Mouse (Mus musculus): ENCODE data around the gene Hnf1a. TPM values are rescaled to one million over a fixed set of nuclear protein-coding genes. Genes with fewer than 3 reads are reported as not detected.
A peak's percentile ranks its signal among the peaks of the same experiment; 100 is the strongest.

Hnf1a gene
- polyA plus RNA-seq, 1 experiment from 2014 or later, result 0.15 TPM

DNA sequence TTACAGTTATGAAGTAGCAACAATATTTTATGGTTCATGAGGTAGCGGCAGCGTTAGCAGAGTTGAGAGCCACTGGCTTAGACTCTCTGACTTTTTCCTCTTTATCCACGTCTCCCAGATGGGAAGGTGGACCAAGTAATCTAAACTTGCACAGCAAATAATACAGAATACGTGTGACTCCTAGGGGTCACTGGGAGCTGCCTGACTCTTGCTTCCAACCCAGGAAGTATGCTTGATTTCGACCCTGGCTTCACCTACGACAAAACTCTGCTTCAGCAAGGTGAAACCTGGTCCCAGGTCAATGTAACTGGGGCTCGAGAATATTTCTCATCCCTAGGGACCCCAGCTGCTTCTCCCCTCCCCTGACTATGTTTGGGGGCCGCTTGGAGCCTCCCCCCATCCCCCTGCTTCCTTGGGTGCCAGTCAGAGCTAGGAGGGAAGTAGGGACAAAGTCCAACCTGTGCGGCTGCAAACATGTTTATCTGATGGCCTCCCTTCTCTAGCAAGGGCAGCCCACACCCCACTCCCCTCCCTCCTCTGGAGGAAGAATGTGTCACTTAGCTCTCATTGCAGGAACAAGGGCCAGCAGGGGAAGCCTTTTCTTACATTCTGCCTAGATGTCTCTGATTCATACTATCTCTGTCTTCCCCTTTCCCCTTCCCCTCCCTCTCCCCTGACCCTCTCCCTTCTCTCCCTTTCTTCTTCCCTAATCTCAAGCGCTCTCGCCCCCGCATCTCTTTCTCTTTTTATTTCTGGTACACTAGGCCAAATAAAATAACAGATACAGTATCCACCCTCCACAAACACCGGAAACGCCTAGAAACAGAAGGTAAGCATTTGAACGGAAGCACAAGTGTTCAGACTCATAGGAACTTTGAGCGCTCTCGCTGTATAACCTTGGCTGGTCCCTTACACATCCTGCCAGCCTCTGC is 5.7 kb downstream of the Hnf1a start:
- Histone ChIP-seq H3K4me1 (replicated peaks) (peaks cover 21% of the 10 kb centered on the region), H3K9ac (no peak overlapping the region), H3K4me3 (no peak overlapping the region), H3K27ac (peak overlapping the region; percentile 24; the same call in 1 of the 2 replicates), H3K4me2 (0 out of 2 replicates have a peak overlapping the region, but pooled peaks have one; percentile 14), H3K36me3 (no peaks in the 10 kb centered on the region), H3K27me3 (peaks cover 37% of the 10 kb centered on the region), H3K9me3 (replicated peaks) (no peaks in the 10 kb centered on the region)
- no peak for ATAC-seq (replicated peaks; ENCODE audit: insufficient number of reproducible peaks, insufficient read depth, low FRiP score, low read depth)
- WGBS, result 47% methylated on average over 17 of the region's 17 CpGs

DNA sequence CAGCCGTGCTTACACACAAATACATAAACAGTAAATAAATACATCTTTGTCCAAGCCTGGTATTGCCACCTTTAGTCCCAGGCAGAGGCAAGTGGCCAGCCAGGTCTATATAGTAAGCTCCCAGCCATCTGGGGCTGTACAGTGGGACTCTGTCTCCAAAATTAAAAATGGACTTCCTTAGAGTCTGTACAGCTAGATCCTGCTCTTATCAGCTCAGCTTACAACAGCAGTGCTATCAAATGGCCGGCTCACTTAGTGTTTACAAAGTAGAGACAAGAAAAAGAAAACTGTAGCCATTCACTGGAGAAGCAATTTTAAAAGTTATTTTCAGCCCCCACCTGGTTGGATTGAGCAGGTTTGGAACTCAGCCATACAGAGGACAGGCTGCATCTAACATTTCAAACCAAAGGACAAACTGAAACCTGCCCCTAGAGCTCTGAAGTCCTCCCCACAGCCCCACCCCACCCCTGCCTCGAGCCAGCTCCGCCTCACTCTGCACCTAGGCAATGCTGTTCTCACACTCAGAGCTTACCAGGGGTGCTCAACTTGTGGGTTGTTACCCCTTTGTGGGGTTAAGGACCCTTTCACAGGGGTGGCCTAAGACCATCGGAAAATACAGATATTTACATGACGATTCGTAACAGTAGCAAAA is 6.5 kb downstream of the Hnf1a start:
- ATAC-seq (replicated peaks; ENCODE audit: insufficient number of reproducible peaks, insufficient read depth, low FRiP score, low read depth), result no peak
- Histone ChIP-seq H3K36me3 (no peaks in the 10 kb centered on the region), H3K27me3 (peaks cover 29% of the 10 kb centered on the region), H3K27ac (peak overlapping the region; percentile 24), H3K9ac (0 out of 2 replicates have a peak overlapping the region, but pooled peaks have one; percentile 29), H3K4me2 (peak overlapping the region; percentile 14; the same call in 1 of the 2 replicates), H3K4me1 (replicated peaks) (peaks cover 21% of the 10 kb centered on the region), H3K4me3 (no peak overlapping the region), H3K9me3 (replicated peaks) (no peaks in the 10 kb centered on the region)
- WGBS, result 47% methylated on average over 7 of the region's 7 CpGs

DNA sequence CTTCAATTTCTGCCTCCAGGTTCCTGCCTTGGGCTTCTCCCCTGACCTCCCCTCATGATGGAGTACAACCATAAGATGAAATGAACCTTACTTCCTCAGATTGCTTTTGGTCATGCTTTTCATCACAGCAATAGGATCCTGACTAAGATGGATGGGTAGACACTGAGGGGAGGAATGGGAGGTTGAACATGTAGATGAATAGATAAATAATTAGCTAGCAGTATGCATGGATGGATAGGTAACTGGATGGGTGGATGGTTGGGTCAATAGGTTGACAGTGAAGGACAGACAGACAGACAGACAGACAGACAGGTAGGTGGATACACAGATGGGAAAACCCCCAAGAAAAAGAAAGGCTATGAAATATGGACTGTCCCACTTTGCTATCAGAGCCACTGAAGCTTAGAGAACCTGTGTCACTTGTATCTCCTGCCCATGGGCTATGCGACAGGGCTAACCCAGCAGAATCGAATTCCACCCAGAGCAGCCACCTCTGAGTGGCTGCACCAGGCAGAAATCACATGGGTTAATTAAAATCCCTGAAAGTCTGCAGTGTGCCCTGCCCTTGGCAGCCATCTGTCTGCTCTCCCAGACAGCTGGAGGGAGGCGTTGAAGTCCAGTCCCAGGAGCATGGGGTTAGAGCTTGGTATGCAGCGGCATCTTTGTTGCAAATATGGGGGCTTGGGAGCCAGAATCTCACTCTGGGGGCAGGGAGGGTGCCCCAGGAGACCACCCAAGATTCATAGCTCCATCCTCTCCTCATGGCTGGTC is 9.1 kb downstream of the Hnf1a start:
- 0 out of 2 replicates have a peak, but pooled peaks cover 4% of the 10 kb centered on the region for H3K27me3 ChIP-seq
- no peak overlapping the region for H3K4me3 ChIP-seq
- no peaks in the 10 kb centered on the region for H3K36me3 ChIP-seq
- H3K27ac ChIP-seq, result no peak overlapping the region
- H3K9ac ChIP-seq, result no peak overlapping the region
- H3K4me2 ChIP-seq, result no peak overlapping the region
- peaks cover 16% of the 10 kb centered on the region for H3K4me1 ChIP-seq (replicated peaks)
- WGBS, result 40% methylated on average over 4 of the region's 4 CpGs
- H3K9me3 ChIP-seq (replicated peaks), result no peaks in the 10 kb centered on the region
- ATAC-seq (replicated peaks; ENCODE audit: insufficient number of reproducible peaks, insufficient read depth, low FRiP score, low read depth), result no peak; the same call in 1 of the 2 replicates

DNA sequence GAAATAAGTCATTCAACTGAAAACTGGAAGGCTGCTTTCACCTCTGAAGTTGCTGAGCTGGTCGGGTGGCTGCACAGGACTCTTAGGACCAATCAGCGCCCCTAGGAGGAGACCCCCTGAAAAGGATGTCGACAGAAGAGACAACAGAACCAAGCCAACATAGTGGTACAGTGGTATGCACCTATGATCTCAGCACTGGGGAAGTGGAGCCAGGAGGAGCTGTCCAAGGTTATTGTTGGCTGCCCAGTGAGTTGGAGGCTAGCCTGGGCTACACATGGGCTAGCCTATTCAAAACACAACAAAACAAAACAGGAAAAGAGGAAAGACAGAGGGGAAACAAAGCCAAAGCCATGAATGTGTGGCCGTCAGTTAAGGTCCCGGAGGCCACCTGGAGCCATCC is 12.8 kb downstream of the Hnf1a start:
- no peak overlapping the region for H3K4me3 ChIP-seq
- H3K9ac ChIP-seq, result no peak overlapping the region
- no peaks in the 10 kb centered on the region for H3K36me3 ChIP-seq
- no peaks in the 10 kb centered on the region for H3K4me1 ChIP-seq (replicated peaks)
- 75% methylated on average over 5 of the region's 5 CpGs for WGBS
- no peaks in the 10 kb centered on the region for H3K9me3 ChIP-seq (replicated peaks)
- no peaks in the 10 kb centered on the region for H3K27me3 ChIP-seq
- no peak for ATAC-seq (replicated peaks; ENCODE audit: insufficient number of reproducible peaks, insufficient read depth, low FRiP score, low read depth)
- no peak overlapping the region for H3K27ac ChIP-seq
- no peak overlapping the region for H3K4me2 ChIP-seq

DNA sequence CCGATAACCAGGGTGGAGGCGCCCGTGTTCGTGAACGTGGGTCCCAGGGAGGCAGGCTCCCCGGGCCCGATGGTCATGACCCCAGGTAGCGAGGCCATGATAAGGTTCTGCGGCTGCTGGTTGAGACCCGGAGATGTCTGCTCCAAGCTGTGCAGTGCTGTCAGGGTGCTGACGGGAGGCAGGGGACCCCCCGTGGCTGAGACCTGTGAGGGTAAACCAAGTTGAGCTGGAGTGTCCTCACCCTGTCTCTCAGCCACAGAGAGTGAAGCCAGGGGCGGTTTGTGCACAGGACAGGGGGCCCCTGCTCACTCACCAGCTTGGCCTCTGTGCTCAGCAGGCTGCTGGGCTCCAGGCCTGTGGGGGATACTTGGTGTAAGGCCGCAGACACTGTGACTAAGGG is 17.6 kb downstream of the Hnf1a start:
- ATAC-seq (replicated peaks; ENCODE audit: insufficient number of reproducible peaks, insufficient read depth, low FRiP score, low read depth), result no peak
- no peak overlapping the region for H3K4me3 ChIP-seq
- H3K27ac ChIP-seq, result no peak overlapping the region
- peaks cover 11% of the 10 kb centered on the region for H3K4me1 ChIP-seq (replicated peaks)
- H3K4me2 ChIP-seq, result no peak overlapping the region
- no peaks in the 10 kb centered on the region for H3K27me3 ChIP-seq
- WGBS, result 70% methylated on average over 14 of the region's 14 CpGs
- no peak overlapping the region for H3K9ac ChIP-seq
- H3K36me3 ChIP-seq, result peaks cover 3% of the 10 kb centered on the region; the same call in 1 of the 2 replicates
- no peaks in the 10 kb centered on the region for H3K9me3 ChIP-seq (replicated peaks)

DNA sequence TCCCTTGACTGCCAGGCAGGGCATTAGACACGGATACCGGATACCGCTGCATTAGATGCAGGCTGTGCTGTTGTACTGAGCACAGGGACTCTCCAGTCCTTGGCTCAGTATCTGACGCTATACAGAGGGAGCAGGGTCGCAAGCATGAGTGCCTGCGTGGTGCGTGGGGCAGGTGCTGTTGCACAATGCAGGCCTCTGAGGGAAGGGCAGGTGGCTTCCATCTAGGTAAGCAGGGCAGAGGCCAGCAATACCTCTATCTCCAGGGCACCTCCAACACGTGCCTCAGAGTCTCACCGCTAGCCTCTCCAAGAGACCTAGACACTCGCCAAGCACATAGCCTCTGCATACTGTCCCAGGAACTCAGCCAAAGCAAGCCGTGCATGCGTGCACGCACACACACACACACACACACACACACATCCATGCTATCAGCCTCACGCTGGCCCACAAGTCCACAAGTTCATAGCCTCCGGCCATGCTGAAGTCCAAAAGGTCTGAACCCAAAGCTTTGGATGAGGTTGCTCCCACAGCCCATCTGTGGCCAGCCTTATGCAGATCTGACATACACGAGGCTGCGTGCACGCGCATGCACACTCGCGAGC is 19.5 kb downstream of the Hnf1a start:
- no peaks in the 10 kb centered on the region for H3K27me3 ChIP-seq
- H3K4me1 ChIP-seq (replicated peaks), result peaks cover 11% of the 10 kb centered on the region
- H3K36me3 ChIP-seq, result peaks cover 22% of the 10 kb centered on the region
- H3K9ac ChIP-seq, result no peak overlapping the region
- no peak overlapping the region for H3K4me2 ChIP-seq
- H3K4me3 ChIP-seq, result no peak overlapping the region
- WGBS, result 76% methylated on average over 21 of the region's 21 CpGs
- no peak for ATAC-seq (replicated peaks; ENCODE audit: insufficient number of reproducible peaks, insufficient read depth, low FRiP score, low read depth)
- no peaks in the 10 kb centered on the region for H3K9me3 ChIP-seq (replicated peaks)
- no peak overlapping the region for H3K27ac ChIP-seq

DNA sequence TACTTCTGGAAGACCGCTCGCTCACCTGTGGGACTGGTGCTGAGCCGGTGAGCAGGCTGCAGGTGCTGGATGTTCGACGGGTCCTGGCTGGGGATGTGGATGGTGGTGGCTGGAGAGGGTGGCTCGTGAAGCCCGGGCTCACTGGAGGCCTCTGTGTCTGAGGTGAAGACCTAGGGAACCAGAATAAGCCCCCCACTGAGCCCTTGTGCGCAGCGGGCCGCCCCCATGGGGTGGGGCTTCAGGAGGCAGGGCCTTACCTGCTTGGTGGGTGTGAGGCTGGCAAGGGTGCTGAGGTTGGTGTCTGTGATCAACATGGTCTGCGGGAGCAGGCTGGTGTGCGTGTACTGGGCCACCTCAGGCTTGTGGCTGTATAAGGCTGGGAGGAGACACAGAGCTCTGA is 20.2 kb downstream of the Hnf1a start:
- Histone ChIP-seq H3K4me3 (no peak overlapping the region), H3K9me3 (replicated peaks) (no peaks in the 10 kb centered on the region), H3K9ac (no peak overlapping the region), H3K36me3 (peaks cover 29% of the 10 kb centered on the region), H3K27ac (no peak overlapping the region), H3K27me3 (no peaks in the 10 kb centered on the region), H3K4me2 (no peak overlapping the region), H3K4me1 (replicated peaks) (peaks cover 11% of the 10 kb centered on the region)
- WGBS, result 70% methylated on average over 12 of the region's 12 CpGs
- no peak for ATAC-seq (replicated peaks; ENCODE audit: insufficient number of reproducible peaks, insufficient read depth, low FRiP score, low read depth)

DNA sequence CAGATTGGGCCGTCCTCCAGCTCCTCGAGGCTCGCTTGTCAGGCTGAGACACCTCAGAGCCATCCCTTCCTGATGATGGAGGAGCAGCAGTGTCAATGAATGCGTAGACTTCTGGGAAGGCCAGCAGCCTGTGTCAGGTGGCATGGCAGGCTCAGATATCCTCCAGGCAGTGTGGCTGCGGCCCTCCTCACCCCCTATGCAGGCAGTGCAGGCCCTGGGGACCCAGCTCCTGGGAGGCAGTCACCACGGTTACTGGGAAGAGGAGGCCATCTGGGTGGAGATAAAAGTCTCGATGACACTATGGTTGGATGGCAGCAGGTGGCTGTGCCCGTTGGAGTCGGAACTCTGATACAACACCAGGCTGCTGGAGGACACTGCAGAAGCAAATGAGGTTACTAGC is 21.1 kb downstream of the Hnf1a start:
- Histone ChIP-seq H3K4me1 (replicated peaks) (peaks cover 11% of the 10 kb centered on the region), H3K9me3 (replicated peaks) (no peaks in the 10 kb centered on the region), H3K9ac (no peak overlapping the region), H3K4me2 (no peak overlapping the region), H3K27me3 (no peaks in the 10 kb centered on the region), H3K4me3 (no peak overlapping the region), H3K36me3 (peaks cover 30% of the 10 kb centered on the region), H3K27ac (no peak overlapping the region)
- 83% methylated on average over 9 of the region's 9 CpGs for WGBS
- ATAC-seq (replicated peaks; ENCODE audit: insufficient number of reproducible peaks, insufficient read depth, low FRiP score, low read depth), result no peak; the same call in 1 of the 2 replicates

DNA sequence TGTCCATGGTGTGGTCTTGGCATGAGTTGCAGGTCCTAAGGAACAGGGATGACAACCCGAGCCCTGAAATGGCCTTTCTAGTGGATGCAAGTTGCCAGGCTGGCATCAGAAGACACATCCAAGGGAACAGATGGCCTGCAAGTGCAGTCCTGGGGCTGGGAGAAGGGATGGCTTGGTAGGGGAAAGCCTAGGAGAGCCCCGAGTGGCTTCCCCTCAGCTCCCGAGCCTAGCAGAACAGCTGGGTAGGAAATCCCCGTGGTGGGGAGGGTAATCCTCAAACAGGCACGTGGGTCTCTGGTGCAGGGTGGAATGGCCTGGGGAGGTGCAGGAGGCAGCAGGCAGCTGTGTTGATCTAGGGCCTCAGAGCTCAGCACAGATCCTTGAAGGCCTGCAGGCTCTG is 21.6 kb downstream of the Hnf1a start:
- 57% methylated on average over 5 of the region's 5 CpGs for WGBS
- Histone ChIP-seq H3K4me2 (no peak overlapping the region), H3K36me3 (peaks cover 30% of the 10 kb centered on the region), H3K27me3 (no peaks in the 10 kb centered on the region), H3K9ac (no peak overlapping the region), H3K27ac (no peak overlapping the region), H3K4me3 (no peak overlapping the region), H3K4me1 (replicated peaks) (peaks cover 11% of the 10 kb centered on the region), H3K9me3 (replicated peaks) (no peaks in the 10 kb centered on the region)
- ATAC-seq (replicated peaks; ENCODE audit: insufficient number of reproducible peaks, insufficient read depth, low FRiP score, low read depth), result no peak; the same call in 1 of the 2 replicates

DNA sequence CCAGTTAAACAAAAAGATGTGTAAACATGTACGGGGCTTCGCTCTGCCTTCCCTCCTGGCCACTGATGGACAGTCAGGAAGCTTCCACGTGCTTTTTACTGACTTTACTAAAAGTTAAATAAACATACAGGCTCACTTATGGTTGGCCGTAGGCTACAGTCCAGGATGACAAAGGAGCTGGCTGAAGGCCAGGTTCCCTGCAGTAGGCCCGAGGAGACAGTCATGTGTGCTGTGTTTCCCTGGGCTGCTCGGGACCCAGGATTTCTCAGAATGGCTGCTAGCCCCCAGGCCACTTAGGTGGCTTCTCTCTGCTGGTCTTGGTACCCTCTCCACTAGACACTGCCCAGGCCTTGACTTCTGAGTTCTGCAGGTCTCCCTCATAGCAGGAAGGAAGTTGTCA is 22.0 kb downstream of the Hnf1a start:
- H3K9ac ChIP-seq, result no peak overlapping the region
- H3K27ac ChIP-seq, result no peak overlapping the region
- 32% methylated on average over 6 of the region's 6 CpGs for WGBS
- ATAC-seq (replicated peaks; ENCODE audit: insufficient number of reproducible peaks, insufficient read depth, low FRiP score, low read depth), result peak; percentile 28; the same call in 1 of the 2 replicates
- H3K4me3 ChIP-seq, result no peak overlapping the region
- H3K4me1 ChIP-seq (replicated peaks), result peaks cover 11% of the 10 kb centered on the region
- no peaks in the 10 kb centered on the region for H3K27me3 ChIP-seq
- H3K4me2 ChIP-seq, result no peak overlapping the region
- H3K36me3 ChIP-seq, result peaks cover 30% of the 10 kb centered on the region
- no peaks in the 10 kb centered on the region for H3K9me3 ChIP-seq (replicated peaks)

DNA sequence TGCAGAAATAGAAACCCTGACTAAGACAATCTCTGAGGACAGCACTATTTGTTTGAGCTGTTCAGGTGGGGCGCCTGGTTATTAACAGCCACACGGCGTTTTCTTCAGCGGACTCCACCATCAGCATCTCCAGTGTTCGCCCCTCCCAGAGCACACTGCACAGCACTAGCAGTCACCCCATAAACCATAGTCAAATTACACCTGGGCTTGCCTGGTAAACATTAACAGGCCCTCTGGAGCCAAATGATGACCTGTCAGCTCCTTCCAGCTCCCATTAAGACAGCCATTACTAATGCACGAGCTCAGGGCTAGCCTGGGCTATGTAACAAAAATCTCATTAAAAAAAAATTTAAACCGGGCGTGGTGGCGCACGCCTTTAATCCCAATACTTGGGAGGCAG is 25.8 kb downstream of the Hnf1a start:
- Histone ChIP-seq H3K4me2 (no peak overlapping the region), H3K4me3 (no peak overlapping the region), H3K27me3 (no peaks in the 10 kb centered on the region), H3K27ac (no peak overlapping the region), H3K9ac (no peak overlapping the region), H3K36me3 (peaks cover 30% of the 10 kb centered on the region), H3K4me1 (replicated peaks) (peaks cover 18% of the 10 kb centered on the region), H3K9me3 (replicated peaks) (no peaks in the 10 kb centered on the region)
- 92% methylated on average over 10 of the region's 10 CpGs for WGBS
- ATAC-seq (replicated peaks; ENCODE audit: insufficient number of reproducible peaks, insufficient read depth, low FRiP score, low read depth), result no peak
